Mouse (Mus musculus) embryonic fibroblast, embryonic 13.5 days (primary cell): ENCODE measurements around the gene Cbx1.

Source experiments
- CTCF ChIP-seq: IDR thresholded peaks from 2 replicates; pipeline ENCODE4 v1.5.1; 2011; ENCODE audit warnings: mild to moderate bottlenecking, control low read depth, low read length, moderate library complexity, borderline replicate concordance; ENCODE audit not compliant: insufficient read depth
- POLR2A ChIP-seq: IDR thresholded peaks from 2 replicates; pipeline ENCODE4 v1.6.1; 2011; ENCODE audit warnings: low read depth, mild to moderate bottlenecking, control low read depth, low read length, moderate library complexity

DNA sequence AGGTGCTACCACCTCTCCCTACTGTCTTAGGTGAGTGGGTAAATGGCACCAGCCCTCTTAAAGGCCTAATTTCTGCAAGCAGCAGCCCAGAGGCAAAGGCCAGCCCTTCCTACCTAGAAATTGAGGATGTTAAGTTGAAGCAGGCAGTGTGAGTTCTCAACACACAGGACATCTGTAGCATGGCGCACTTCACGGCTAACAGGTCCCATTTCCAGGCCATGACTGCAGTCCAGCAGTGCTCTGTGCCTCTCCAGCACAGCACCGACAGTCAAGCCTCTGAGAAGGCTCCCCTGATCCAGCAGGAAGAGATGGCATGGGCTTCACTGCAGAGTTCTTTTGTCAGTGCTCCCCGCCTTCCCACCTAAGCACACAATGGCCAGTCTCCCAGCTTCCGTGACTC is 28.1 kb downstream of the Cbx1 start:
- TF ChIP-seq CTCF (no peak), POLR2A (no peak)
